Mouse (Mus musculus) small intestine, adult 2 months (tissue): Measurements from ENCODE around the gene Recql5. TPM values are rescaled to one million over a fixed set of nuclear protein-coding genes. Genes with fewer than 3 reads are reported as not detected.

Experiments
- H3K27ac ChIP-seq: fragments of 200-500 bp; 2 replicates; pipeline ENCODE4 v1.5.1; 2012; ENCODE audit warnings: low read depth, low read length, control low read depth, inconsistent platforms; ENCODE audit not compliant: insufficient read depth
- H3K27me3 ChIP-seq: fragments of 200-500 bp; 2 replicates; pipeline ENCODE4 v1.6.1; 2012; ENCODE audit warnings: mild to moderate bottlenecking, moderate library complexity, low read length, inconsistent platforms; ENCODE audit not compliant: control insufficient read depth, insufficient read depth
- H3K36me3 ChIP-seq: fragments of 200-500 bp; 2 replicates; pipeline ENCODE4 v1.6.1; 2012; ENCODE audit warnings: mild to moderate bottlenecking, low read length, control low read depth, inconsistent platforms; ENCODE audit not compliant: control insufficient read depth, insufficient read depth
- H3K4me1 ChIP-seq: fragments of 200-500 bp; 2 replicates; pipeline ENCODE4 v1.6.1; 2012; ENCODE audit warnings: low read length, inconsistent platforms, mixed read lengths; ENCODE audit not compliant: control insufficient read depth, insufficient read depth, insufficient read length
- H3K4me3 ChIP-seq: fragments of 200-500 bp; 2 replicates; pipeline ENCODE4 v1.5.1; 2012; ENCODE audit warnings: low read depth, mild to moderate bottlenecking, control low read depth, inconsistent platforms, low read length, moderate library complexity
- CTCF ChIP-seq: fragments of 200-500 bp; IDR thresholded peaks from 2 replicates; pipeline ENCODE4 v1.5.1; 2012; ENCODE audit warnings: low read depth, mild to moderate bottlenecking, control low read depth, inconsistent platforms, low read length, moderate library complexity, mixed read lengths; ENCODE audit not compliant: insufficient replicate concordance, insufficient read length; ENCODE audit errors: extremely low read depth
- POLR2A ChIP-seq: fragments of 200-500 bp; IDR thresholded peaks from 2 replicates; pipeline ENCODE4 v1.6.1; 2012; ENCODE audit warnings: low read depth, mild to moderate bottlenecking, control low read depth, inconsistent platforms, low read length, moderate library complexity
- WGBS: fragments of 180-500 bp; shearing (Covaris S2); methylation state at CpG from one replicate; pipeline ENCODE4 v1.1.7; 2018; 5-methylcytosine and 5-hydroxymethylcytosine counted together
- polyA plus RNA-seq: library from polyadenylated mRNA; depleted of rRNA; stranded (reverse); fragments of >200 nt; gene quantifications from 2 replicates; pipeline ENCODE4 v1.2.3, GENCODE M21; 2012

Gene Recql5
- polyA plus RNA-seq, 1 experiment, result 9.2 TPM

DNA sequence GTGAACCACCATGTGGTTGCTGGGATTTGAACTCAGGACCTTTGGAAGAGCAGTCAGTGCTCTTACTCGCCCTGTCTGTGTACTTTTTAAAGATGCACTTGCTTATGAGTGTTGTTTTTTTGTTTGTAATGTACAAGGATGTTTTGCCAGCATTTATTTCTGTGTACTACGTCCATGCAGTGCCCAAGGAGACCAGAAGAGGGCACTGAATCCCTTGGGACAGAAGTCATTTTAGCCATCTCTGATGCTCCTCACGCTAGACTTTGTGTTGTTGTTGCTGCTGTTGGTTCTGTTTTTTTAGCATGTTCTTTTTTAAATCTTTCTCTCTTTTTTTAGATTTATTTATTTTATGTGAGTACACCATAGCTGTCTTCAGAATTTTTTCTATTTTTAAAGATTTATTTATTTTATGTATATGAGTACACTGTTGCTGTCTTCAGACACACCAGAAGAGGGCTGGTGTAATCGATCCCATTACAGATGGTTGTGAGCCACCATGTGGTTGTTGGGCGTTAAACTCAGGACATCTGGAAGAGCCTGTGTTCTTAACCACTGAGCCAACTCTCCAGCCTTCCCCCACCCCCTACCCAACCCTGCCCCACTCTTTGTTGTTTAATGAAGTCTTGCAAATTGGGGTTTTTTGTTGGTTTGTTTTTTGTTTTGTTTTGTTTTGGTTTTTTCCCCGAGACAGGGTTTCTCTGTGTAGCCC, 13.0 kb downstream of the Recql5 start:
- peak; percentile 17; the same call in 1 of the 2 replicates for TF ChIP-seq CTCF
- TF ChIP-seq POLR2A, result no peak
- WGBS, result 27% methylated on average over 6 of the region's 6 CpGs
- Histone ChIP-seq H3K27me3 (no peaks in the 10 kb centered on the region), H3K27ac (no peak overlapping the region), H3K4me3 (no peak overlapping the region), H3K36me3 (peaks cover 38% of the 10 kb centered on the region), H3K4me1 (peaks cover under 1% of the 10 kb centered on the region; the same call in 1 of the 2 replicates)

DNA sequence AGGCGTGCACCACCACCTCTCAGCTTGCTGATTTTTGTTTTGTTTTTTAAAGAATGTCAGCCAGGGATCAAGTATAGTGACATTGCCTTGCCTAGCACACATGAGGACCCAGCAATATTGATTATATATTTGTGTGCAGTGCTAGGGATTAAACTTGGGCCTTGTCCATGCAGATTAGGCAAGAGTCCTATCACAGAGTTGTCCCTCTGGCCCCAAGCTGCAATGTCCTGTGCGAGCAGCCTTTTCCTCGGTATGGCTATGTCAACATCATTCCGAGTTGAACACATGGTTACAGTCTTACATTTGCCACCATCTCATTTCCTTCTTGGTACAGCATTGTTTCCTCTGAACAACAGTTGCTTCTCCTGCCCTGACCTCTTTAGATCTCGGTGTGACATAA, 14.2 kb downstream of the Recql5 start:
- Histone ChIP-seq H3K27me3 (no peaks in the 10 kb centered on the region), H3K4me3 (no peak overlapping the region), H3K36me3 (peaks cover 41% of the 10 kb centered on the region), H3K4me1 (no peaks in the 10 kb centered on the region), H3K27ac (no peak overlapping the region)
- TF ChIP-seq POLR2A, result no peak
- no peak for TF ChIP-seq CTCF
- 86% methylated on average over 5 of the region's 5 CpGs for WGBS

DNA sequence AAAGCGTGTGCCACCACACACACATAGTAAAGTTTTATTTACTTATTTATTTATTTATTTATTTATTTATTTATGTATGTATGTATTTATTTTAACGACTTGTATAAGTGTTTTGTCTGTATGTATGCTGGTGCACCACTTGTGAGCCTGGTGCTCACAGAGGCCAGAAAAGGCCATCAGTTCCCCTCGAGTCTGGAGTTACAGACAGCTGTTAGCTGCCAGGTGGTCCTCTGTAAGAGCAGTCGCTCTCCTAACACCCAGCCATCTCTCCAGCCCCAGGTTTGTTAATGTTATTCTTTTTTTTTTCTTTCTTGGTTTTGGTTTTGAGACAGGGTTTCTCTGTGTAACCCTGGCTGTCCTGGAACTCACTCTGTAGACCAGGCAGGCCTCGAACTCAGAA, 14.6 kb downstream of the Recql5 start:
- H3K4me1 ChIP-seq, result peaks cover 3% of the 10 kb centered on the region; the same call in 1 of the 2 replicates
- peaks cover 42% of the 10 kb centered on the region for H3K36me3 ChIP-seq
- H3K27ac ChIP-seq, result no peak overlapping the region
- no peak for TF ChIP-seq CTCF
- no peak for TF ChIP-seq POLR2A
- no peak overlapping the region for H3K4me3 ChIP-seq
- 85% methylated on average over 5 of the region's 5 CpGs for WGBS
- no peaks in the 10 kb centered on the region for H3K27me3 ChIP-seq

DNA sequence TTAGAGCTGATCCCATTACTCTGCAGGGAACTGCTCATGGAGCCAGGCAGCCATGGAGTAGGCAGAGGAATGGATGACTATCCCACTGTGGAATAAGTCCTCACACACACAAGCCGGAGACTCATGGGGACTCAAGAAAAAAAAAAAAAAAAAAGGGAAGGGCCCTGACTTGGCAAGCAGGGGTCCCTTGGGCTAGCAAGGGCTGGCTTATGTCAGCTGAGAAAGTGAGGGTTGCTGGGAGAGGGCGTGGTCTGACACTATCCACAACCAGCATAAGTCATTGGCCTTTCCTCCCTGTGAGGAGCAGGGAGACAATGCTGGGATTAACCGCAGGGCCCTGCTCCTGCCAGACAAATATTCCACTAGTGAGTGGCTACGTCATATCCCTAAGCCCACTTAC, 16.7 kb downstream of the Recql5 start:
- TF ChIP-seq CTCF, result no peak
- no peak for TF ChIP-seq POLR2A
- 93% methylated on average over 4 of the region's 4 CpGs for WGBS
- H3K27ac ChIP-seq, result no peak overlapping the region
- H3K36me3 ChIP-seq, result peaks cover 34% of the 10 kb centered on the region
- no peak overlapping the region for H3K4me3 ChIP-seq
- peaks cover 16% of the 10 kb centered on the region; the same call in 1 of the 2 replicates for H3K4me1 ChIP-seq
- H3K27me3 ChIP-seq, result no peaks in the 10 kb centered on the region

DNA sequence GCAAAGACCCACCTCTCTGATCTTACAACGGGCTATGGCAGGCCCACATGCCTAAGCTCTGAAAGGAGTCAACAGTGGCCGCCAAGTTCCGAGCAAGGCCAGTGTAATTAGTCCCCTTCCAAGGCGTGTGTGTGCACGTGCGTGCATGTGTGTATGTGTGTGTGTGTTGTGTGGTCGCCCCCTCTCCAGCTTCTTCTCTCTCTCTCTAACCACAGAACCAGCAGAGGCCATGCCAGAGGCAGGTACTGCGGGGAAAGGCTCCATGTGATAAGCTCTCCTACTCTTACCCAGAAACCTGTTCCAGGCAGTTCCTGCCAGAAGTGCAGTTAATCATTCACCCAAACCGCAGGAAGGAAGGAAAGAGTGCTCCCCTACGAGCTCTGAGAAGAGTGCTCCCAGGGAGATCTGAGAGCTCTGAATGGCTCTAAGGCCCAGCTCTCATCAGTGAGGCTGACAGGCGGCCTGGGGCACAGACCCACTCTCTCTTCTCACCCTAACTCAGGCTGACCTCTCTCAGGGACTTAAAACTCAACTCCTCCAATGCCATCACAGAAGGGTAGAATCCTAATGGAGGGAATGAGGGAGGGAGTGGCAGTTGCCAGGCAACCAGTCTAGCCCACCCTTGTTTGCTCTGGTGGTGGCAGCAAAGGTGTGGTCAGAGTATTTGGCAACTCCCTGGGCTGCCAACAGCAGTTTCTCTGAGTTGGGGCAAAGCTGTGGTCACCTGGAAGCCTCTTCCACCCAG, 21.5 kb downstream of the Recql5 start, which contains the start of gene Smim6:
Gene Smim6, plus strand, starts transcription at position 386 of the 745 bp plus-strand sequence.
- 18% methylated on average over 11 of the region's 11 CpGs for WGBS
- Histone ChIP-seq H3K27me3 (no peaks in the 10 kb centered on the region), H3K27ac (peak within 1 kb of the TSS; percentile 100), H3K4me1 (peaks cover 24% of the 10 kb centered on the region; the same call in 1 of the 2 replicates), H3K4me3 (peak within 1 kb of the TSS; percentile 47), H3K36me3 (peaks cover 27% of the 10 kb centered on the region)
- TF ChIP-seq CTCF (no peak), POLR2A (0 out of 2 replicates have a peak, but pooled peaks have one; percentile 24)

DNA sequence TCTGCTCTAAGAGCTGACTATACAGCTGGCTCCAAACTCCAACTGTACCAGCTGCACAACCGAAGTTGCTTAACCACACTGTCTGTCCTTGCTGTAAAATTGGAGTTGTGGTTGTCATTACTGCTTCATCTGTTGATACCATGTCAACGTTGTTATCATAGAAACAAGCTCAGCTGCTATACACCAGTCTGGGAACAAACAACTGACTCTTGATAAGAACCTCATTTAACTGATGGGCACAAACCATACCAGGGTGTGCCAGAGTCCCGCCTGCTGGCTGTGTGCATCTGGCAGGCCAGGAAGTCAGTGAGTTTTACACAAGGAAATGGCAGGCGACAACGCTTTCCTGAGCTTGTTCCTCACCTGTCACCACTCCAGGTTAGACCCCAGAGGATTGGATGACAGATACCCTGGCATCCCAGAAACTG, 22.1 kb downstream of the Recql5 start:
- no peaks in the 10 kb centered on the region for H3K27me3 ChIP-seq
- H3K27ac ChIP-seq, result peak overlapping the region; percentile 100
- H3K36me3 ChIP-seq, result peaks cover 26% of the 10 kb centered on the region
- H3K4me3 ChIP-seq, result peak overlapping the region; percentile 32
- TF ChIP-seq CTCF (no peak), POLR2A (no peak)
- 21% methylated on average over 5 of the region's 5 CpGs for WGBS
- peaks cover 25% of the 10 kb centered on the region; the same call in 1 of the 2 replicates for H3K4me1 ChIP-seq

DNA sequence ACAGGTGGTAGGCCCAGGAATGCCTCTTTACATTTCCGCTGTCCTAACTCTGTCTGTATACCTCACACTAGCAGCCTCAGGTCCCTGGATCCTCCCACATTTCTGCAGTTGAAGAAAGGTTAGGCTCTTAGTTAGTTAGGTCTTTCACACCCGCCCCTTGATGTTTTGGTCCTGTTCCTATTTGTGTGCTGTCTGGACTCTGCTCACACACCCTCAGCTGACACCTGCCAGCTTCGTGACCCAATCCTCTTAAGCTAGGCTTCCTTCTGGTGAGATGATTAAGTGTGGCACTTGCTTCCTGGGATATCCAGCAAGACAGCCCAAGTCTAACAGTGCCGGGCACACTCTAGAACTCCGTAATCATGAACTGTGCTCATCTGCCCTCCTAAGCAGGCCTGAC, 26.8 kb downstream of the Recql5 start:
- no peak for TF ChIP-seq POLR2A
- TF ChIP-seq CTCF, result no peak
- Histone ChIP-seq H3K27ac (no peak overlapping the region), H3K27me3 (no peaks in the 10 kb centered on the region), H3K4me3 (no peak overlapping the region), H3K36me3 (peaks cover 2% of the 10 kb centered on the region; the same call in 1 of the 2 replicates), H3K4me1 (peaks cover 34% of the 10 kb centered on the region)
- 56% methylated on average over 5 of the region's 5 CpGs for WGBS
